Mouse (Mus musculus): ENCODE results near the gene Nosip. TPM values are rescaled to one million over a fixed set of nuclear protein-coding genes. Genes with fewer than 3 reads are reported as not detected.
A peak's percentile ranks its signal among the peaks of the same experiment; 100 is the strongest.
"Not testable (repeated sequence)": the region's sequence is repeated elsewhere in the genome, so short reads cannot be mapped to it uniquely, and the experiment has no call there.

Nosip gene
- polyA plus RNA-seq, 1 experiment = 86.5 TPM

GRCm38 (mm10) chr7:45083300-45083890 is 21.2 kb downstream of the Nosip start:
- DNase-seq (ENCODE audit: extremely low spot score in 1 of 2, low spot score in 1 of 2) = no peak

DNA sequence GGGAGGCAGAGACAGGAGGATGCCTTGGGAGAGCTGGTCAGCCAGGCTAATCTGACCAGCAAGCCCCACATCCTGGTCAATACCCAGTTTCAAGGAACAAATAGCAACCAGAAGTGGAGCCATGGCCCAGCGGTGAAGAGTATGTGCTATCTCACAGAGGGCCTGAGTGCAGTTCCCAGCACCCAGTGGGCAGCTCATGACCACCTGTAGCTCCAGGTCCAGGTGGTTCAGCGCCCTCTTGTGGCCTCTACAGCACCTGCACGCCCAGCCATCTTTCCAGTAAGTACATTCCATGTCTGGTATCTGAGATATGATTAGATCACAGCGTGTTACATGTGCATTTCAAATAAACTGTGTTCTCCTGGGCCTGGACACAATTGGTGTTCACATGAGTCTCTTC is 23.9 kb downstream of the Nosip start:
- no peak for DNase-seq (ENCODE audit: extremely low spot score in 1 of 2, low spot score in 1 of 2)

- DNase-seq (ENCODE audit: extremely low spot score in 1 of 2, low spot score in 1 of 2) = no peak
These were observed 26.4 kb downstream of the Nosip start for GRCm38 (mm10) chr7:45088597-45088996.

DNA sequence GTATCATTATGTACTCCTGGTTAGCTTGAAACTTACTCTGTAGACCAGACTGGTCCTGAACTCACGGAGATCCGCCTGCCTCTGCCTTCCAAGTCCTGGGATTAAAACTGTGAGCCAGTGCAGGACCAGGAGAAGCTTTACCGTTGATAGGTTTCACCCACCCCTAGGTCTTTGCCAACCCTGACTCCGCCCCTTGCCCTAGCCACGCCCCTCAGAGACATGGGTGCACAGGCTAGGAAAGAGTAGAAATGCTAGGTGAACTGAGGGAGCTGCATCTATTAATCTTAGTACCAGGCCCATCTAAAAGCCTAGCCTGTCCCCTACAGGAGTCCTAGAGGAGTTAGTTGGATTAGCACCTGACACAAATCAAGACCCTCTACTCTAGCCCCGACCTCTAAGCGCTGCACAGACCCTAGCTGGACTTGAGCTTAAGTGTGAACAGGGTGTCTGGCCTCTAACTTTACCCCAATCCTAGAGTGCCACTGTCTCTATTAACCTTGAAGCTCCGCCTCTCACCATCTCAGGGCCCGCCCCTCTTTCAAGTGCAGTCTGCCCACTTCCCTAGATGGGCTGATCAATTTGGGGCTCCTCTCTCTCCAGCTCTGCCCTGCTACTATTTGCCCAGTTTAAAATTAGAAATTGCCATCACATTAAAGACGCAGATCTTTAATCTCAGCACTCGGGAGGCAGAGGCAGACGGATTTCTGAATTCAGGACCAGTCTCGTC is 28.2 kb downstream of the Nosip start:
- DNase-seq (ENCODE audit: extremely low spot score in 1 of 2, low spot score in 1 of 2) = no peak

DNA sequence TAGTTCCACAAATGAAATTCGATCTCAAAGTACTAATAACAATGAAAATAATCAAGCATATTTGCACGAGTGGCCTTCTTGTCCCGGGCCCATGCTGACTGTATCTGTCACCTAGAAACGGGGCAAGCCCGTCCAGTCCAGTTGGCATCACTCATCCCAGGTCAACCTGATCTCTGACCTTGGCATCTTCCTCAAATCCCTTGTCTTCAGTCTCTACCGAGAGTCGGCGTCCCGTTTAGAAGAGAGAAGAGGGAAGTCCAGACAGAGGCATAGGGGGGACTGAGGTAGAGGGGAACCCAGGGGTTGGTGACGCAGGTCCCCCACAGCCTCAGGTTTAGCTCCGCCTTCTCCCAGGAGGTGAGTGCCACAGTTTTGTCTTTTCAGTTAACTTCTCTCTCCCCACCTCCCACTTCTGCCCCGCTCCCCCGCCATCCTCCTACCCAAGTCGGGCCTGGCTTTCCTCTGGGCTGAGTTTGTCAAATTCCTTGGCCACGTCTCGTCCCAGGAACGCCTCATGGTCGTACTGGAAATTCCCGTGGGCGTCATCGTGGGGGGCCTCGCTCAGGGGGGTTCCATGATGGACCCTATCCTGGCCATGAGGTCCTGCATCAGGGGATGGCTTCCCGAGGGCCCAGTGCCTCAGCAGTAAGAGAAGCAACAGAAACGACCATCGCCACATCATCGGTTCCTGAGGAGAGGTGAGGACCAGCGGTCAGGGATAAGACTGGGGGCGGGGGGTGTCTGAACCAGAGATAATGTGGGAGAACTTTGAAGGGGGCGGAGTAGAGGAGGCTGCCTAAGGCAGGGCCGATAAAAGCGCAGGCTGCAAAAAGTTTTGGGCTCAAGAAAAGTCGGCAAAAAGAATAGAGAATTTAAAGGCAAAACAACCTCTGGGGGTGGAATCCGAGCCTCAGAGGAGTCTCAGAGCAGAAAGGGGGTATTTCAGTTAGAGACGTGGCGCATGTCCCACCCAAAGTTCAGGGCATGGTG is 29.1 kb downstream of the Nosip start:
- DNase-seq (ENCODE audit: extremely low spot score in 1 of 2, low spot score in 1 of 2) = no peak

DNA sequence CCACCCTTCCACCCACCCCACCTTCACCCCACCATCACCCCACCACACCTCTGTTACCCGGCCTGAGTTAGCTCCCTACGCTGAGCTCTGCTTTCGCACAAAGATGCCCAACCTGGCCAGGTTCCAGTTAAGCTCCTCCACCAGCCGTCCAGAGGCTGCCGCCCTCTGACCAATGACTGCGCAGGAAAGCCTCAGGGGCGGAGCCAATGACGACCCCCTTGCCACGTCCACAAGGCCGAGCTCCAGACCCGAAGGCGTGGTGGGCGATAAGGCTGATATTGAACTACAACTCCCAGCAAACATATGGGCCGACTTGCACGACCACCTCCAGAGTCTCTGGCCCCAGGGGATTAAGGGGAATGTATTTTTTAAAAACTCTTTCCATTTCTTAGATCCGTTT is 29.8 kb downstream of the Nosip start, which contains the start of gene Rcn3:
Rcn3 (minus strand) TSS at position 174 of the 400 bp plus-strand sequence.
- peak in 1 of 2 experiments; percentile 27 for DNase-seq (ENCODE audit: extremely low spot score in 1 of 2, low spot score in 1 of 2)

- no peak for DNase-seq (ENCODE audit: extremely low spot score in 1 of 2, low spot score in 1 of 2)
These were observed 30.7 kb downstream of the Nosip start for GRCm38 (mm10) chr7:45092828-45093515.

DNA sequence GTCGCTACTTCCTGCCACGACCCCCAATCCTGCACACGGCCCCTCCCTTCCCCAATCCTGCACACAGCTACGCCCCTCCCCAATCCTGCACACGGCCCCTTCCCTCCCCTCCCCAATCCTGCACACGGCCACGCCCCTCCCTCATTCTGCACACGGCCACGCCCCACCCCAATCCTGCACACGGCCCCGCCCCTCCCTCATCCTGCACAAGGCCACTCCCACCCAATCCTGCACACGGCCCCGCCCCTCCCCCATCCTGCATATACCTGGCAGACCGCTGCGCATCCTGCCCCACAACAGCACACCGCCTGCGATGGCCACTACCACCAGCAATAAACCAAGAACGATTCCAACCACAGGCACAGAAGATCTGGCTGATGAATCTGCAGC is 31.3 kb downstream of the Nosip start:
- no peak for DNase-seq (ENCODE audit: extremely low spot score in 1 of 2, low spot score in 1 of 2)

GRCm38 (mm10) chr7:45094121-45094520 is 31.9 kb downstream of the Nosip start:
- DNase-seq (ENCODE audit: extremely low spot score in 1 of 2, low spot score in 1 of 2) = no peak

DNA sequence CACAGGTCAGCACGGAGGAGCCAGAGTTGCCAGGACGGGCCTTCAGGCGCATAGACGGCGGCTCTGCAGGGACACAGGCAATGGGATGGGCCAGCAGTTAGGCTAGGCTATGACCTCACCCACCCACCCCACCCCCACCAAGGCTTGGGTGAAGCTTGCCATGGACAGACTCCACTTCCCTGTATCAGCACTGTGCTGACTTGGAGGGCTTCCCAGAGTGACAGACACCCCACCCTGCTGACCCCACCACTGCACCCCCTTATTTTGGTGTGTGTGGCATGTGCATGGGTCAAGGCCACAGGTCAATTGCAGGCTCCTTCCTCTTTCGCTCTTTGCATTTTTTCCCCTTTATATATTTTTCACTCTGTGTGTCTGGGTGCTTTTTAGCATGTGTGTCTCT is 33.1 kb downstream of the Nosip start:
- DNase-seq (ENCODE audit: extremely low spot score in 1 of 2, low spot score in 1 of 2) = no peak

DNA sequence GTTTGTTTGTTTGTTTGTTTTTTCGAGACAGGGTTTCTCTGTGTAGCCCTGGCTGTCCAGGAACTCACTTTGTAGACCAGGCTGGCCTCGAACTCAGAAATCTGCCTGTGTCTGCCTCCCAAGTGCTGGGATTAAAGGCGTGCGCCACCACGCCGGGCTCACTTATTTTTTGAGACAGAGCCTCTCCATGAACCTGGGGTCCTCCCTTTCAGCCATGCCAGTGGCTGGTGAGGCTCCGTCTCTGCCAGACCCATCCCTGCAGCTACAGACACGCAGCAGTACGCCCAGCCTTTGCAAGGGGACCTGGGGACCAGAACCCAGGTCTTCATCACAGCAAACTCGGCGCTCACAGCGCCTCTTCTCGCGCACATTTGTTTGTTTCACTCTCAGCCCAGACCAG is 33.7 kb downstream of the Nosip start:
- not testable (repeated sequence) for DNase-seq (ENCODE audit: extremely low spot score in 1 of 2, low spot score in 1 of 2)

DNA sequence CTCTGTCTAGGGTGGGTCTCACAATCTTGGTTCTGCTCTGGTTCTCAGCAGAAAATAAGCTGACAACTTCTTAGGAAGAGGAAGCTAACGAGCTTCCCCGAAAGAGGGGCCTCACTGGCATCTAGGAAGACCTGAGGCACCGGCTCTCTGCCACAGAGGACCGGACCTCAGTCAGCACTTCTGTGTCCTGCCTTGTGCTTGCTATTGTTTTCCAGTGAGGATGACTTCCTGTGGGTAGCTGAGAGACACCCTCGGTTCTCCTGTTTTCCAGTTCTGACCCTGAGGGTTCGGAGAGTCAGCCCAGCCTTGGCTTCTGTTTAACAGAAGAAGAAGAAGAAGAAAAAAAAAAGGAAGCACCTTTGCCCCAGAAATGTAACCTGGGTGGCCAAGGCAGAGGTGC is 35.2 kb downstream of the Nosip start:
- DNase-seq (ENCODE audit: extremely low spot score in 1 of 2, low spot score in 1 of 2) = no peak

- no peak for DNase-seq (ENCODE audit: extremely low spot score in 1 of 2, low spot score in 1 of 2)
These were observed 36.5 kb downstream of the Nosip start for GRCm38 (mm10) chr7:45098541-45099240.

DNA sequence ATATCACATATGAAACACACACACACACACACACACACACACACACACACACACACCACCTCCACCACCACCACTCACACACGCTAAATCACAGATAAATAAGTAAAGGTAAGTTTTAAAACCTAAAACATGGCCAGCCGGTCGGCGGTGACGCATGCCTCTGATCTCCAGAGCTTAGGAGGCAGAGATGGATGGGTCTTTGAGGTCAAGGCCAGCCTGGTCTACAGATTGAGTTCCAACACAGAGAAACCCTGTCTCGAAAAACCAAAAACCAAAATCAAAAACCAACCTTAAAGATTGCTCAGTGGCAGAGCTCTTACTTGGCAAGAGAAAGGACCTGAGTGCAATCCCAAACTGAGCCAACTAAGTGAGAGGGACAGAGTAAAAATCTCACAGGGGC is 37.8 kb downstream of the Nosip start:
- no peak for DNase-seq (ENCODE audit: extremely low spot score in 1 of 2, low spot score in 1 of 2)

GRCm38 (mm10) chr7:45102441-45102840 is 40.2 kb downstream of the Nosip start:
- no peak for DNase-seq (ENCODE audit: extremely low spot score in 1 of 2, low spot score in 1 of 2)

- DNase-seq (ENCODE audit: extremely low spot score in 1 of 2, low spot score in 1 of 2) = no peak
These were observed 40.8 kb downstream of the Nosip start for GRCm38 (mm10) chr7:45102940-45103585.

- DNase-seq (ENCODE audit: extremely low spot score in 1 of 2, low spot score in 1 of 2) = peak; percentile 44 to 52
These were observed 41.5 kb downstream of the Nosip start, which contains the start of gene Fcgrt for GRCm38 (mm10) chr7:45103652-45104180. Gene Fcgrt (minus strand): TSS chr7:45103851.

- no peak for DNase-seq (ENCODE audit: extremely low spot score in 1 of 2, low spot score in 1 of 2)
These were observed 42.7 kb downstream of the Nosip start for GRCm38 (mm10) chr7:45104941-45105340.

DNA sequence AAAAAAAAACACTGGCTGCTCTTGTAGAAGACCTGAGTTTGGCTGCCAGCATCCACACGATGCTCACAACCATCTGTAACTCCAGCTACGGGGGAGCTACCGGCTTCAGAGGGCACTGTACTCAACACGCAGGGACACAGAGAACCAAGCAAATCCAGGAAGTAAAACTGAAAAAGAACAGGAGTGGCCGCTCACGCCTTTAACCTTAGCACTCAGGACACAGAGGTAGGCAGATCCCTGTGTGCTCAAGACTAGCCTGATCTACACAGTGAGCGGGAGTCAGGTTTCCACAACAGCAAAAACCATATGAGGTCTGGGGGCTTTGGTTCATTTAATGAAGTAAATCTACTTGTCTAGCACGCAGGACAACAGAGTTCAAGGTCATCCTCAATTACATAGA is 43.3 kb downstream of the Nosip start:
- DNase-seq (ENCODE audit: extremely low spot score in 1 of 2, low spot score in 1 of 2) = no peak
